Mouse (Mus musculus): ENCODE data around the gene Grm5.

Gene Grm5

DNA sequence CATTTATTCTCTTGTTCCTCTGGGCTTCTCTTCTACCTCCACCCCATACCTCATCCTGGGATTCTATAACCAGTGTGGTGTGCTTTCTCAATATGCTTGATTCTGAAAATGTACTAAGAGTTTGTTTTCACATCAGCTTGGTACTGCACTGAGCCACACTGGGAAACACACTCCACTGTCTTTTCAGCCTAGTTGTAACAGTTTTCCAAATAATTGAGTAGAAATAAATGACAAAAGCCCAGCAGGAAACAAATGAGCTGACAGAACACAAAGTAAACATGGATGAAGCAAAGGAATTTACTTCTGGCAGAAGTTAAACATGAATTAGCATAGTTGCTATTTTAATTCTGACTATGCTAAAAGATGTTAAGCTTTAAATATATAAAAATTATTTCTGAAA lies 262.1 kb downstream of the Grm5 start:
- ATAC-seq (ENCODE audit: low TSS enrichment) = no peak

DNA sequence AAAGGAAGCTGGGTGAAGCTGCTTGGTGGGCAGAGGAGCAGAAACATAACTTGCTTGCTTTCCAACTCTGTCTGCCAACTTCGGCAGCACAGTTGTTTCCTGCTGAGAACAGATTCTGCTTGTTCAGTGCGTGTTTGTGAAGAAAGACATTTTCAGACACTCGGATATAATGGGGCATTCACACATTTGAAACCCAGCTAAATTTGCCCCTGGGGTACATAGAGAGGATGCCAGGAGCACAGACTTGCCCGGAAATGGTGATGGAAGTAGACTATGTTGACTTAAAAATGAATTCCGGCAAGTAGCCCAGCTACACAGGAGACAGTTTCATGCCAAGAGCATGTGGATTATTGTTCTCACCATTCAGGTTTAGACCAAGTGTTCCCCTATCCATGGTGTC lies 342.0 kb downstream of the Grm5 start:
- ATAC-seq (ENCODE audit: low TSS enrichment) = peak; percentile 93

DNA sequence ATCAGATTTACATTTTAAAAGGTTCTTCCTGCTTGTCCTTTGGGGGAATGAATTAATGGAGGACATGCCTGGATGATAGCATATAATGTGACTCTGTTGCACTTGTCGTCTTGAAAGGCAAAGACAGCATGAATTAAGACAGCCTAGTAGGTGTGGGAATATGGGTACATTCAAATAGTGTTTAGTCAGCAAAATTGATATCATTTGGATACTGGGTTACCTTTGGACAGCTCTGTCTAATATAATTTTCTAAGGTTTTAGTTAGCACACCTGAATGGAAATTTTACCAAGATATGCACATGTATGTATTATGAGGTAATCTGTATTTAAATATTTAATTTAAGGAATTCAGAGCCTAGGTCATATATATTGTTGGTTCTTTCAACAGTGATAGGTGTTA lies 353.4 kb downstream of the Grm5 start:
- no peak for ATAC-seq (ENCODE audit: low TSS enrichment)

DNA sequence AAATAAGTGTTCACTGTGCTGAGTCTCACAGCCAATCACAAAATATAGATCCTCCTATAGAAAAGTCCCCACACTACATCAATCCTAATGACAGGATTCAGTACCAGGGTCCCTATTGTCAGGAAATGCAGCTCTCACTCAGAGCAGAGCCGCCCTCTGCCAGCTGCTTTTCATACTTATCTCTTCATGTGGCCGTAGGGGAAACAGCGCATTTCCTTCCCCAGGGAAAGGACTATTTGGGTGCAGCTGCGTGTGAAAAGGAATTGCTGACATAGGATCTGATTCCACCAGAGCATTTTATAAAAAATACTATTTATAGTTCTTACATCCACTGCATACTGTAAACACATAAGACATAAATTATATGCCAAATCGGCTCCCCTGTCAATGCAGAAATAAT lies 354.3 kb downstream of the Grm5 start:
- no peak for ATAC-seq (ENCODE audit: low TSS enrichment)

GRCm38 (mm10) chr7:87950205-87950604 lies 366.2 kb downstream of the Grm5 start:
- peak; percentile 67 for ATAC-seq (ENCODE audit: low TSS enrichment)

DNA sequence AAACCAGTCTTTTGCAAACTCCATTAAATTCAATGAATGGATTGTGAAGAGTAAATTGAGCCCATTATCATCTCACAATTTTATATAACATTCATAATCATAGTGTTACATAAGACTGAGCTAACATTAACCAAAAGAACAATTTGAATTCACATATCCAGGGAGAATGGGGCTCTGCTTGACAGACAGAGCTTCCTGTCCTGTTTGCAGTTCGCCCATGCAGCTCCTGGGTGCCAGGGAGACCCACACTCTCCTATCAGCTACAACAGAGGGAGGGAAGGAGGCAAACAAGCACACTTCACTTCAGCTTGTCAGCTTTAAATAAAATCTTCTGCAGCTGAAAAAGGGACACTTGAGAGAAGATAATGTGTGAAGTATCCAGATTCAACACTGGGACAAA lies 389.2 kb downstream of the Grm5 start:
- ATAC-seq (ENCODE audit: low TSS enrichment) = peak; percentile 83

GRCm38 (mm10) chr7:87975041-87975440 lies 391.1 kb downstream of the Grm5 start:
- ATAC-seq (ENCODE audit: low TSS enrichment) = no peak

GRCm38 (mm10) chr7:87983494-87983893 lies 399.5 kb downstream of the Grm5 start:
- ATAC-seq (ENCODE audit: low TSS enrichment) = no peak

DNA sequence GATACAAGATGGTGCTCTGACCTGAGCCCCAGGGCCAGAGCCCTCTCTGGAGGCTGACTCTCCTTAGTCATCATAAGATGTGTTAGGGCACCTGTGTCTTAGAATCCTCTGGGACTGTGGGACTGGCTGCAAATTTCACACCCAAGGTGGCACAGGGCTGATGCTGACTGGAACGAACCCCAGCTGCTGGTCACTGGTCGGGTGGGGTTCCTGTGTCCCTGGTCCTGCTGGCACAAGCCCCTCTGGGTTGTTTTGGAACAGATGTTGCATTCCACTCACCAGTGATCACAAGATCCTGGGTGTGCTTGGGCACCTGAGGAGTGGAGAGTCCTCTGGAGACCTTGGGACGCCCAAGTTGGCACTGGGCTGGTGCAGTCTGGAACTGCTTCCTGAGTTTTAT lies 430.5 kb downstream of the Grm5 start:
- ATAC-seq (ENCODE audit: low TSS enrichment) = no peak

GRCm38 (mm10) chr7:88027411-88028132 lies 443.6 kb downstream of the Grm5 start:
- ATAC-seq (ENCODE audit: low TSS enrichment) = peak; percentile 88

GRCm38 (mm10) chr7:88047366-88047765 lies 463.4 kb downstream of the Grm5 start:
- no peak for ATAC-seq (ENCODE audit: low TSS enrichment)

- ATAC-seq (ENCODE audit: low TSS enrichment) = no peak
Observed at GRCm38 (mm10) chr7:88054224-88054938, 470.4 kb downstream of the Grm5 start.

DNA sequence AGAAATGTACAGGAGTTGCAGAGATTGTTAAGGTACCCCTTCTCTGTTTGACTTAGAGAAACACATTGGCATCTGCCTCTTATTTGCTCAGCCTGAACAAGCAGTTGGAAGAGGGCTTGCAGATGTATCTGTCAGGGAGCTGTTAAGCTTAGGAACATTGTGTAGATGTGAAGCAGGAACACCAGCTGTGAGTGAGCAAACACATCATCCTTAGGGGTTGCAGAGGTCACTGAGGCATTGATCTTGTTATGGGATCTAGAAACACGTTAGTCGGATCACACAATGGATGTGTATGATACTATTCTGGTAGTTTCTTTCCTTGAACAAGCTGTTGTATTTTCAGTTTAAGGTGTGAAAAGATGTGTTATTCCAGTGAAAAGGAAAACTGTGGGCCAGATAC lies 472.5 kb downstream of the Grm5 start:
- ATAC-seq (ENCODE audit: low TSS enrichment) = no peak

DNA sequence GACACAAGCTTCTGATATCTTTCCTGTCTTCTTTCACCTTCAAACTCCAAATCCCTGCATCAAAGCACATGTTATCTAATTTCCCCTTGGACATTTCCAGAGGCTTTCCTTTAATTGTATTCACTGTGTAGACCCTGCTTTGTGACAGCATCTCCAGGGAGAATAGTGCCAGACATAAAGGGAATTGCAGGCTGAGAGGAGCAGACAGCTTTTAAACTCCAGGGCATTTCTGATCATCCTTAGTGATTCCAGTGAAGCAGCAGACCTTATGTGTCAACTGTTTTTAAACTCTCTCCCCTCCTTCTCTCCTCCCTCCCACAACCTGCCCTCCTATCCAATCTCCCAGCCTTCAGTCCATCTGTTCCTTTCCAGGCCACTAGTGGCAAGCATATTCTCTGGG lies 507.1 kb downstream of the Grm5 start:
- ATAC-seq (ENCODE audit: low TSS enrichment) = no peak

GRCm38 (mm10) chr7:88096536-88097107 lies 512.7 kb downstream of the Grm5 start:
- ATAC-seq (ENCODE audit: low TSS enrichment) = peak; percentile 72

DNA sequence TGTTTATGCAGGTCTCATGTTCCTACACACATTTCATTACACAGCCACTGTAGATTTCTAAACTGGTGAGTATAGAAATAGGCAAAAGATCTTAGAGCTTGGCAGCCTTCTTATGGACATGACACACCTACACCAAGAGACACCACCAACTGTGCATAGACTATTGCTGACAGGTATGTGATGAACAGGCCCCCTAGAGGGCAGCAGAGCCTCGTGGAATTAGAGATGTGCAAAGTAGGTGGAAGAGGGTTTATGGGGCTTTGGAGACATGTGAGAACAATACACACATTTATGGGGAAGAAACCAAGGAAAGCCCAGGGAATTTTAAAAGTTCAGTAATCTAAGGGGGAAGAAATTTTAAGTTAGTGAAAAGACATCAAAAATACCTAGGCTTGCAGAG lies 513.7 kb downstream of the Grm5 start:
- ATAC-seq (ENCODE audit: low TSS enrichment) = peak; percentile 78

GRCm38 (mm10) chr7:88116724-88117409 lies 532.9 kb downstream of the Grm5 start:
- no peak for ATAC-seq (ENCODE audit: low TSS enrichment)

DNA sequence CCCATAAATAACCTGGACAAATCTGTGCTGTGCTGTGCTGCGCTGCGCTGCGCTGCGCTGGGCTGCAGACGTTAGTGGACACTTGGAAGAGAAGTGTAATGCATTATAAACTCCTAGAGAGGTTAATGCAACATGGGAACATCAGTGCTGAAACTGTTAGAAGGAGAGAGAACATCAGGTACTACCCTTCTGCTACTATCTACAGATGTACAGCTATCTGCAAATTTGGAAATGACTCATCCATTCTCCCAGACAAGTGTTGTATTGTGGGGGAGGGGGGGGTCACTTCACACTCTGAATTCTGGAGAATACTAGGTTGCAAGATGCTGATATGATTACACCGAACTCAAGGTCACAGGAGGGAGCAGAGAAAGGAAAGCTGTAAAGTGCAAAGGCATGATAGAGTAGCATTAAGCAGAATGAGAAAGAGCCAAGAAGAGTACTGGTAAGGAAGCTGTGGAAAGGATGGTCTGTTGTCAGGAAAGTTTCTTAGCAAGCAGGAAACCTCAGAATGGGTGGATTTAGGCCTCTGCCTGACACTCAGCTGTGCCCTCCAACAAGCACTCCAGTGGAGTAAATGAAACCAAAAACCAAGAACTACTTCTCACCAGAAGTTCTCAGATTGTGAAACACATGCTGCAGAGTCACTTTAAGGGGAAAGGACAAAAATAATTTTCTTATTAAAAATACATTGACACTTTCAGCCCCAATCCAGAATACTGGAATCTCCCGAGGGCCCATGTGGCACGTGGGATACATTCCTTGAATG lies 544.3 kb downstream of the Grm5 start:
- peak; percentile 56; the same call in 1 of the 2 replicates for ATAC-seq (ENCODE audit: low TSS enrichment)

- ATAC-seq (ENCODE audit: low TSS enrichment) = peak; percentile 66
Observed at GRCm38 (mm10) chr7:88129536-88130487, 545.8 kb downstream of the Grm5 start.

GRCm38 (mm10) chr7:88130488-88130849 lies 546.5 kb downstream of the Grm5 start:
- ATAC-seq (ENCODE audit: low TSS enrichment) = no peak

Measured in frontal cortex, adult (tissue).